Mouse (Mus musculus): ENCODE measurements around the gene Gm364. TPM values are rescaled to one million over a fixed set of nuclear protein-coding genes. Genes with fewer than 3 reads are reported as not detected.

The Gm364 gene
- polyA plus RNA-seq (2015; fragmentation: Nextera tagmentation; extraction: Ambion mirVana), result not detected in 2 replicates

DNA sequence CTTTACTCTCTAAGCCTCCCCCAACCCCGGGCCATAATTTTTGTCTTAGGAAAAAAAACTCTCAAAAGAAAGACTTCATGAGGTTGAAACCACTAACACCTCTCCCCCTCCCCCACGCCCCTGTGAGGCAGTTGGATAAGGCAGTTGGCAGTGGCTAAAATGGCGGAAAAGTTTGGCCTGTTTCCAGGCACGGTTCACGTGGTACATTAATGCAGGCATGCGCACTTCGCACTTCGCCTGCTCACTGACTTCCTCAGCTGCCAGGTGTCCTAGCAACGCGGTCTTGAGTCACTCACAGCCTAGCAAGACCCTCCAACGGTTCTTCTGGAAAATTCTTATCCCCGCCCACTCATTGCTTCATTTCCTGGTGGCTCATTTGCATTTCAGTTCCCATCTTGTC is at the start of gene Gm364:
Gm364 (plus strand) TSS at position 386 of the 400 bp plus-strand sequence.
- Histone ChIP-seq H3K4me3 (ENCODE audit: low read depth, low read length) (no peak within 1 kb of the TSS), H3K36me3 (ENCODE audit: control insufficient read depth, insufficient read depth) (no peaks in the 10 kb centered on the region), H3K4me1 (replicated peaks; ENCODE audit: control insufficient read depth, insufficient read depth, low read length) (no peaks in the 10 kb centered on the region), H3K9me3 (ENCODE audit: control insufficient read depth) (no peaks in the 10 kb centered on the region), H3K4me2 (replicated peaks; ENCODE audit: low read depth) (no peak within 1 kb of the TSS), H3K27me3 (replicated peaks; ENCODE audit: control insufficient read depth, insufficient read depth, low read length) (no peaks in the 10 kb centered on the region), H3K9ac (ENCODE audit: low read depth, low read length) (no peak within 1 kb of the TSS), H3K27ac (ENCODE audit: low read depth, low read length) (no peak within 1 kb of the TSS)
- WGBS, result 89% methylated on average over 12 of the region's 12 CpGs
- ATAC-seq, result no peak
- no peak for TF ChIP-seq CTCF (IDR thresholded peaks at IDR 0.05; ENCODE audit: low read depth)

DNA sequence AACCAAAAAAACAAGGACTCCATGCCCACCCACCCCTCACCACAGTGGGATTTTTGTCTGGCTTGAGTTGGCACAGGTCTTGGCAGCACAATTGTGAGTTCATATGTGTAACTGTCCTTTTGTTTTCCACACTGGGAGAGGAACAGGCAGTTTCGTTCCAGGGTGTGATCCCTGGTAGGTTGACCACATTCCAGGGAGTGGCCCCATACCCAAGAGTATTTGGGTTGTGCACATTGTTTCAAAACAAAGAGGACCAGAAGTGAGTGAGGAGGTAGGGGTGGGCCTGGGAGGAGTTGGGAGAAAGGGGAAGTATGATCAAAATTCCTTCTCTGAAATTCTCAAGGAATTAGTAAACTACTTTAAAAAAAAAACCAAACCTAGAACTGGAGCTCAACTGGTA is 49.6 kb upstream of the Gm364 start:
- Histone ChIP-seq H3K27me3 (replicated peaks; ENCODE audit: control insufficient read depth, insufficient read depth, low read length) (no peaks in the 10 kb centered on the region), H3K36me3 (ENCODE audit: control insufficient read depth, insufficient read depth) (no peaks in the 10 kb centered on the region), H3K27ac (ENCODE audit: low read depth, low read length) (no peak overlapping the region), H3K4me1 (replicated peaks; ENCODE audit: control insufficient read depth, insufficient read depth, low read length) (no peaks in the 10 kb centered on the region), H3K4me3 (ENCODE audit: low read depth, low read length) (no peak overlapping the region), H3K9me3 (ENCODE audit: control insufficient read depth) (no peaks in the 10 kb centered on the region), H3K9ac (ENCODE audit: low read depth, low read length) (no peak overlapping the region), H3K4me2 (replicated peaks; ENCODE audit: low read depth) (no peak overlapping the region)
- no peak for TF ChIP-seq CTCF (IDR thresholded peaks at IDR 0.05; ENCODE audit: low read depth)
- no peak for ATAC-seq
- 57% methylated on average over 1 of the region's 1 CpGs for WGBS

GRCm38 (mm10) chrX:57364891-57365569 is 43.9 kb upstream of the Gm364 start:
- no peak overlapping the region for H3K4me3 ChIP-seq (ENCODE audit: low read depth, low read length)
- 41% methylated on average over 2 of the region's 2 CpGs for WGBS
- TF ChIP-seq CTCF (IDR thresholded peaks at IDR 0.05; ENCODE audit: low read depth), result no peak
- no peaks in the 10 kb centered on the region for H3K9me3 ChIP-seq (ENCODE audit: control insufficient read depth)
- no peak overlapping the region for H3K9ac ChIP-seq (ENCODE audit: low read depth, low read length)
- no peaks in the 10 kb centered on the region for H3K4me1 ChIP-seq (replicated peaks; ENCODE audit: control insufficient read depth, insufficient read depth, low read length)
- no peak overlapping the region for H3K27ac ChIP-seq (ENCODE audit: low read depth, low read length)
- H3K4me2 ChIP-seq (replicated peaks; ENCODE audit: low read depth), result no peak overlapping the region
- ATAC-seq, result no peak
- H3K27me3 ChIP-seq (replicated peaks; ENCODE audit: control insufficient read depth, insufficient read depth, low read length), result no peaks in the 10 kb centered on the region
- H3K36me3 ChIP-seq (ENCODE audit: control insufficient read depth, insufficient read depth), result no peaks in the 10 kb centered on the region

GRCm38 (mm10) chrX:57372965-57373364 is 36.0 kb upstream of the Gm364 start:
- H3K36me3 ChIP-seq (ENCODE audit: control insufficient read depth, insufficient read depth), result no peaks in the 10 kb centered on the region
- H3K4me2 ChIP-seq (replicated peaks; ENCODE audit: low read depth), result no peak overlapping the region
- WGBS, result 73% methylated on average over 4 of the region's 4 CpGs
- no peak for TF ChIP-seq CTCF (IDR thresholded peaks at IDR 0.05; ENCODE audit: low read depth)
- H3K9me3 ChIP-seq (ENCODE audit: control insufficient read depth), result no peaks in the 10 kb centered on the region
- no peak for ATAC-seq
- no peak overlapping the region for H3K4me3 ChIP-seq (ENCODE audit: low read depth, low read length)
- no peak overlapping the region for H3K27ac ChIP-seq (ENCODE audit: low read depth, low read length)
- H3K4me1 ChIP-seq (replicated peaks; ENCODE audit: control insufficient read depth, insufficient read depth, low read length), result no peaks in the 10 kb centered on the region
- H3K9ac ChIP-seq (ENCODE audit: low read depth, low read length), result no peak overlapping the region
- no peaks in the 10 kb centered on the region for H3K27me3 ChIP-seq (replicated peaks; ENCODE audit: control insufficient read depth, insufficient read depth, low read length)

DNA sequence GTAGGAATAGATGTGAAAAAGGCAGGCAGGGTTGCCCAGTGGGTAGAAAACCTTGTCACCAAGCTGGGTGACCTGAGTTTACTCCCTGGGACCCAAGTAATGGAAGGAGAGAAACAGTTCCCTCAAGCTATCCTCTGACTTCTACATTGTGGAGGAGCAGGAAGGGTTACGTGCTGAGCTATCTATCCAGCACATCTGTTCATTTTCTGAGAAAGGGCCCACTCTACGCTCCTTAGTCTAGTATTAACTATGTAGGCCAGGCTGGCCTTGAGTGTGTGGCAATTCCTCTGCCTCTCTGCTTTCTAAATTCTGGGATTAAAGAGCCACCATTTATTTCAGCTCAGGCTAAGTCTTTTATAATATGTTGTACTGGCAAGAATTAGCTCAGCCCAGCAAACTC is 35.4 kb upstream of the Gm364 start:
- Histone ChIP-seq H3K4me3 (ENCODE audit: low read depth, low read length) (no peak overlapping the region), H3K36me3 (ENCODE audit: control insufficient read depth, insufficient read depth) (no peaks in the 10 kb centered on the region), H3K27me3 (replicated peaks; ENCODE audit: control insufficient read depth, insufficient read depth, low read length) (no peaks in the 10 kb centered on the region), H3K27ac (ENCODE audit: low read depth, low read length) (no peak overlapping the region), H3K9me3 (ENCODE audit: control insufficient read depth) (no peaks in the 10 kb centered on the region), H3K9ac (ENCODE audit: low read depth, low read length) (no peak overlapping the region), H3K4me2 (replicated peaks; ENCODE audit: low read depth) (no peak overlapping the region), H3K4me1 (replicated peaks; ENCODE audit: control insufficient read depth, insufficient read depth, low read length) (no peaks in the 10 kb centered on the region)
- TF ChIP-seq CTCF (IDR thresholded peaks at IDR 0.05; ENCODE audit: low read depth), result no peak
- no peak for ATAC-seq
- WGBS, result 89% methylated on average over 2 of the region's 2 CpGs

GRCm38 (mm10) chrX:57374029-57374428 is 34.9 kb upstream of the Gm364 start:
- no peaks in the 10 kb centered on the region for H3K9me3 ChIP-seq (ENCODE audit: control insufficient read depth)
- H3K4me3 ChIP-seq (ENCODE audit: low read depth, low read length), result no peak overlapping the region
- H3K27ac ChIP-seq (ENCODE audit: low read depth, low read length), result no peak overlapping the region
- H3K9ac ChIP-seq (ENCODE audit: low read depth, low read length), result no peak overlapping the region
- no peaks in the 10 kb centered on the region for H3K36me3 ChIP-seq (ENCODE audit: control insufficient read depth, insufficient read depth)
- 75% methylated on average over 2 of the region's 2 CpGs for WGBS
- no peaks in the 10 kb centered on the region for H3K27me3 ChIP-seq (replicated peaks; ENCODE audit: control insufficient read depth, insufficient read depth, low read length)
- TF ChIP-seq CTCF (IDR thresholded peaks at IDR 0.05; ENCODE audit: low read depth), result no peak
- H3K4me2 ChIP-seq (replicated peaks; ENCODE audit: low read depth), result no peak overlapping the region
- ATAC-seq, result no peak
- no peaks in the 10 kb centered on the region for H3K4me1 ChIP-seq (replicated peaks; ENCODE audit: control insufficient read depth, insufficient read depth, low read length)

Measured in intestine, postnatal 0 days (tissue).